Mouse (Mus musculus) heart, postnatal 0 days (tissue): ENCODE data around the gene Fam189a1. TPM values are rescaled to one million over a fixed set of nuclear protein-coding genes. Genes with fewer than 3 reads are reported as not detected.

Experiments
- ATAC-seq: fragments of 200-750 bp; cut with Nextera tagmentation; 2 replicates; pipeline ENCODE4 v1.8.0; 2017; ENCODE audit warnings: low read depth, moderate number of reproducible peaks, moderate library complexity; ENCODE audit not compliant: insufficient read depth
- DNase-seq: peaks from one replicate; pipeline ENCODE4 v3.0.0-alpha.2; 2016; ENCODE audit warnings: low spot score
- H3K27ac ChIP-seq: fragments of 300-500 bp; sonication (generic); 2 replicates; pipeline ENCODE4 v1.5.1; 2014; ENCODE audit warnings: low read depth, mild to moderate bottlenecking
- H3K27me3 ChIP-seq: fragments of 300-500 bp; sonication (generic); 2 replicates; pipeline ENCODE4 v1.6.1; 2014; ENCODE audit warnings: low read length, mixed read lengths; ENCODE audit not compliant: control insufficient read depth, insufficient read depth
- H3K36me3 ChIP-seq: fragments of 300-500 bp; sonication (generic); replicated peaks from 2 replicates; pipeline ENCODE4 v1.6.1; 2014; ENCODE audit warnings: low read length, mixed read lengths; ENCODE audit not compliant: control insufficient read depth, insufficient read depth
- H3K4me1 ChIP-seq: fragments of 300-500 bp; sonication (generic); 2 replicates; pipeline ENCODE4 v1.6.1; 2014; ENCODE audit warnings: antibody characterized with exemption; ENCODE audit not compliant: control insufficient read depth, insufficient read depth
- H3K4me2 ChIP-seq: fragments of 300-500 bp; sonication (generic); 2 replicates; pipeline ENCODE4 v1.6.1; 2014; ENCODE audit warnings: low read depth, mild to moderate bottlenecking, low read length, moderate library complexity
- H3K4me3 ChIP-seq: fragments of 300-500 bp; sonication (generic); 2 replicates; pipeline ENCODE4 v1.5.1; 2014; ENCODE audit warnings: low read depth, low read length
- H3K9ac ChIP-seq: fragments of 300-500 bp; sonication (generic); replicated peaks from 2 replicates; pipeline ENCODE4 v1.6.1; 2014; ENCODE audit warnings: low read depth, low read length, mixed read lengths
- H3K9me3 ChIP-seq: fragments of 300-500 bp; sonication (generic); replicated peaks from 2 replicates; pipeline ENCODE4 v1.6.1; 2016; ENCODE audit warnings: low read length; ENCODE audit not compliant: control insufficient read depth
- CTCF ChIP-seq: IDR thresholded peaks from 2 replicates; pipeline ENCODE4 v1.5.1; 2016; ENCODE audit warnings: antibody characterized with exemption, control low read depth, low read depth
- EP300 ChIP-seq: IDR thresholded peaks from 2 replicates; pipeline ENCODE4 v1.6.1; 2016; ENCODE audit warnings: antibody characterized with exemption, low read depth
- WGBS: fragments of 180-500 bp; shearing (Covaris S2); extraction: QIAGEN DNeasy Blood & Tissue Kit; methylation state at CpG from one replicate; pipeline ENCODE4 v1.1.7; 2014; 5-methylcytosine and 5-hydroxymethylcytosine counted together
- polyA plus RNA-seq: library from polyadenylated mRNA; unstranded; fragments of >200 nt; fragmentation: Nextera tagmentation; extraction: Ambion mirVana; gene quantifications from 2 replicates; pipeline ENCODE4 v1.2.1, GENCODE M21; 2015
- total RNA-seq: library from RNA; depleted of rRNA; stranded (reverse); fragments of >200 nt; gene quantifications from 2 replicates; pipeline ENCODE4 v1.2.3, GENCODE M21; 2014; ENCODE audit warnings: low replicate concordance

Fam189a1 gene
- total and polyA plus RNA-seq, 2 experiments from 2014 or later, result 0.11 to 0.42 TPM

GRCm38 (mm10) chr7:64944175-64944574 is 212.2 kb downstream of the Fam189a1 start:
- 84% methylated on average over 8 of the region's 8 CpGs for WGBS
- Histone ChIP-seq H3K4me1 (no peaks in the 10 kb centered on the region), H3K27me3 (no peaks in the 10 kb centered on the region), H3K27ac (no peak overlapping the region), H3K36me3 (no peaks in the 10 kb centered on the region), H3K9me3 (no peaks in the 10 kb centered on the region), H3K9ac (no peak overlapping the region), H3K4me2 (no peak overlapping the region), H3K4me3 (no peak overlapping the region)
- ATAC-seq, result no peak
- TF ChIP-seq EP300 (no peak), CTCF (no peak)
- DNase-seq, result no peak

- ATAC-seq (no peak), DNase-seq (no peak)
- WGBS, result 50% methylated on average over 4 of the region's 4 CpGs
- Histone ChIP-seq H3K27ac (no peak overlapping the region), H3K4me3 (no peak overlapping the region), H3K9me3 (0 out of 2 replicates have a peak, but pooled peaks cover 3% of the 10 kb centered on the region), H3K4me1 (no peaks in the 10 kb centered on the region), H3K27me3 (no peaks in the 10 kb centered on the region), H3K4me2 (no peak overlapping the region), H3K36me3 (no peaks in the 10 kb centered on the region), H3K9ac (no peak overlapping the region)
- TF ChIP-seq CTCF (no peak), EP300 (no peak)
Observed at GRCm38 (mm10) chr7:64936927-64937326, 219.4 kb downstream of the Fam189a1 start.

- H3K9me3 ChIP-seq, result 0 out of 2 replicates have a peak, but pooled peaks cover 3% of the 10 kb centered on the region
- WGBS, result 43% methylated on average over 3 of the region's 3 CpGs
- no peak overlapping the region for H3K4me3 ChIP-seq
- H3K27me3 ChIP-seq, result no peaks in the 10 kb centered on the region
- no peak for DNase-seq
- H3K36me3 ChIP-seq, result no peaks in the 10 kb centered on the region
- H3K9ac ChIP-seq, result no peak overlapping the region
- TF ChIP-seq EP300, result no peak
- no peak for TF ChIP-seq CTCF
- H3K4me1 ChIP-seq, result no peaks in the 10 kb centered on the region
- no peak for ATAC-seq
- no peak overlapping the region for H3K4me2 ChIP-seq
- H3K27ac ChIP-seq, result no peak overlapping the region
Observed at GRCm38 (mm10) chr7:64934115-64934514, 222.3 kb downstream of the Fam189a1 start.

GRCm38 (mm10) chr7:64930980-64931379 is 225.4 kb downstream of the Fam189a1 start:
- no peaks in the 10 kb centered on the region for H3K27me3 ChIP-seq
- H3K27ac ChIP-seq, result no peak overlapping the region
- H3K4me3 ChIP-seq, result no peak overlapping the region
- no peaks in the 10 kb centered on the region for H3K4me1 ChIP-seq
- H3K9me3 ChIP-seq, result no peaks in the 10 kb centered on the region
- TF ChIP-seq EP300 (no peak), CTCF (no peak)
- no peak overlapping the region for H3K4me2 ChIP-seq
- H3K9ac ChIP-seq, result no peak overlapping the region
- DNase-seq (no peak), ATAC-seq (no peak)
- 57% methylated on average over 4 of the region's 4 CpGs for whole genome bisulfite sequencing
- no peaks in the 10 kb centered on the region for H3K36me3 ChIP-seq

- WGBS, result 71% methylated on average over 5 of the region's 5 CpGs
- Histone ChIP-seq H3K4me1 (no peaks in the 10 kb centered on the region), H3K27me3 (no peaks in the 10 kb centered on the region), H3K36me3 (no peaks in the 10 kb centered on the region), H3K27ac (no peak overlapping the region), H3K9ac (no peak overlapping the region), H3K9me3 (no peaks in the 10 kb centered on the region), H3K4me2 (no peak overlapping the region), H3K4me3 (no peak overlapping the region)
- no peak for DNase-seq
- TF ChIP-seq EP300, result no peak
- no peak for TF ChIP-seq CTCF
- ATAC-seq, result no peak
Observed at GRCm38 (mm10) chr7:64923918-64924317, 232.5 kb downstream of the Fam189a1 start.

GRCm38 (mm10) chr7:64921189-64921588 is 235.2 kb downstream of the Fam189a1 start:
- Histone ChIP-seq H3K4me3 (no peak overlapping the region), H3K9ac (no peak overlapping the region; the same call in 1 of the 2 replicates), H3K36me3 (no peaks in the 10 kb centered on the region), H3K27ac (no peak overlapping the region), H3K4me2 (no peak overlapping the region), H3K4me1 (no peaks in the 10 kb centered on the region), H3K9me3 (no peaks in the 10 kb centered on the region), H3K27me3 (no peaks in the 10 kb centered on the region)
- TF ChIP-seq EP300 (no peak), CTCF (no peak)
- no peak for ATAC-seq
- DNase-seq, result no peak
- 84% methylated on average over 13 of the region's 13 CpGs for WGBS
